Comparison of ENCODE assay signal across 26 mouse cellular contexts in genomic region chr11:6834636-6835035, GRCm38 (mm10). TPM values are rescaled to one million over a fixed set of nuclear protein-coding genes. Genes with fewer than 3 reads are reported as not detected.
A peak's percentile ranks its signal among the peaks of the same experiment; 100 is the strongest.
DNase-seq lines count a peak whose midpoint lies in the region; ATAC-seq and TF ChIP-seq lines count a peak whose summit lies in the region.
"Had no signal": no experiment of that assay in that cellular context is flagged by ENCODE, and none has a peak within 500 bp of the region (broad histone marks: within the 10 kb centered on the region; RNA-seq: fewer than 3 reads in every experiment).

No protein-coding gene starts in this region.

- no peaks in the 10 kb centered on the region for H3K4me1 ChIP-seq in forebrain, postnatal 0 days (ENCODE audit: insufficient read depth)
- no peaks in the 10 kb centered on the region for H3K4me1 ChIP-seq in forebrain, embryonic 10.5 days
- H3K4me1 ChIP-seq in cortical plate, adult 2 months (ENCODE audit: control insufficient read depth, insufficient read depth, low read length) = no peaks in the 10 kb centered on the region
- H3K4me1 ChIP-seq: embryonic facial prominence, embryonic 10.5 days; embryonic facial prominence, embryonic 12.5 days; forebrain, embryonic 12.5 days; forebrain, embryonic 15.5 days had no signal

- 0 out of 2 replicates have a peak overlapping the region, but pooled peaks have one; percentile 15 for H3K27ac ChIP-seq in forebrain, postnatal 0 days (ENCODE audit: low read depth, low read length)
- H3K27ac ChIP-seq in forebrain, embryonic 10.5 days = no peak overlapping the region
- no peak overlapping the region for H3K27ac ChIP-seq in cortical plate, adult 2 months (ENCODE audit: insufficient read depth, low read length)
- H3K27ac ChIP-seq: embryonic facial prominence, embryonic 10.5 days; embryonic facial prominence, embryonic 12.5 days; forebrain, embryonic 12.5 days; forebrain, embryonic 15.5 days had no signal

- H3K36me3 ChIP-seq in forebrain, postnatal 0 days (ENCODE audit: insufficient read depth) = no peaks in the 10 kb centered on the region
- H3K36me3 ChIP-seq in forebrain, embryonic 10.5 days (replicated peaks) = no peaks in the 10 kb centered on the region
- H3K36me3 ChIP-seq: embryonic facial prominence, embryonic 10.5 days; embryonic facial prominence, embryonic 12.5 days; forebrain, embryonic 12.5 days; forebrain, embryonic 15.5 days had no signal

- peak; percentile 73; the same call in 1 of the 2 replicates for ATAC-seq in forebrain, postnatal 0 days
- ATAC-seq: forebrain, embryonic 15.5 days had no signal

- H3K4me3 ChIP-seq in forebrain, postnatal 0 days (ENCODE audit: low read depth, low read length) = no peak overlapping the region
- no peak overlapping the region for H3K4me3 ChIP-seq in forebrain, embryonic 10.5 days
- H3K4me3 ChIP-seq in cortical plate, adult 2 months (ENCODE audit: insufficient read depth, low read length) = 0 out of 2 replicates have a peak overlapping the region, but pooled peaks have one; percentile 15
- H3K4me3 ChIP-seq: embryonic facial prominence, embryonic 10.5 days; embryonic facial prominence, embryonic 12.5 days; forebrain, embryonic 12.5 days; forebrain, embryonic 15.5 days had no signal

- peak; percentile 34 for DNase-seq in forebrain, postnatal 0 days
- no peak for DNase-seq in forebrain, embryonic 10.5 days (ENCODE audit: extremely low spot score, low spot score)
- peak; percentile 70 for DNase-seq in heart, adult 11 months
- DNase-seq in heart, adult 8-10 months (ENCODE audit: low spot score) = no peak
- DNase-seq in yolk sac, embryonic 10.5 days (ENCODE audit: low spot score) = no peak
- DNase-seq: adrenal gland, adult 2 months; adrenal gland, postnatal 10 days; adrenal gland, postnatal 25 days; cerebellum, adult 11 months; cerebellum, adult 18-20 months; cerebellum, adult 8-10 months; cerebellum, adult 9-11 months; cerebellum, postnatal 14 days; cerebellum, postnatal 36 days had no signal

- no peak for TF ChIP-seq POLR2A in cortical plate, adult 2 months (IDR thresholded peaks at IDR 0.05; ENCODE audit: extremely low read depth, insufficient read depth, low read length)

- no peaks in the 10 kb centered on the region for H3K27me3 ChIP-seq in forebrain, postnatal 0 days (ENCODE audit: insufficient read depth, low read length)
- H3K27me3 ChIP-seq in forebrain, embryonic 10.5 days (ENCODE audit: poor library complexity, severe bottlenecking) = no peaks in the 10 kb centered on the region
- H3K27me3 ChIP-seq: embryonic facial prominence, embryonic 12.5 days; forebrain, embryonic 12.5 days; forebrain, embryonic 15.5 days had no signal

- no peak for TF ChIP-seq CTCF in forebrain, postnatal 0 days (IDR thresholded peaks at IDR 0.05; ENCODE audit: low read depth)
- TF ChIP-seq CTCF in cortical plate, adult 2 months (IDR thresholded peaks at IDR 0.05; ENCODE audit: extremely low read depth, insufficient read depth, low read length) = no peak

- no peak overlapping the region for H3K4me2 ChIP-seq in forebrain, postnatal 0 days (ENCODE audit: low read depth)
- H3K4me2 ChIP-seq: embryonic facial prominence, embryonic 12.5 days; forebrain, embryonic 12.5 days; forebrain, embryonic 15.5 days had no signal

- no peak overlapping the region for H3K9ac ChIP-seq in forebrain, postnatal 0 days
- H3K9ac ChIP-seq: embryonic facial prominence, embryonic 12.5 days; forebrain, embryonic 12.5 days; forebrain, embryonic 15.5 days had no signal

- WGBS in forebrain, postnatal 0 days = 53% methylated on average over 13 of the region's 13 CpGs
- 69% methylated on average over 13 of the region's 13 CpGs for WGBS in forebrain, embryonic 10.5 days

- no peaks in the 10 kb centered on the region for H3K9me3 ChIP-seq in forebrain, postnatal 0 days (ENCODE audit: low read length)
- no peaks in the 10 kb centered on the region for H3K9me3 ChIP-seq in forebrain, embryonic 10.5 days
- H3K9me3 ChIP-seq: embryonic facial prominence, embryonic 10.5 days; embryonic facial prominence, embryonic 12.5 days; forebrain, embryonic 12.5 days; forebrain, embryonic 15.5 days had no signal

RNA-seq across cellular contexts. Expression of gene Gm11983, which starts 2.8 kb away (rescaled TPM):
- not detected in 2 replicates for total RNA-seq in forebrain, postnatal 0 days (2014; rRNA removed)
- polyA plus RNA-seq in forebrain, postnatal 0 days (2015; fragmentation: Nextera tagmentation; extraction: Ambion mirVana) = not detected in 2 replicates
- not detected in 2 replicates for polyA plus RNA-seq in forebrain, embryonic 10.5 days (2016; fragmentation: Nextera tagmentation; extraction: Ambion mirVana)
- total RNA-seq in heart, adult 8-10 months (2022) = not detected
- polyA plus RNA-seq in cortical plate, adult 2 months (2012; rRNA removed) = 0.08 TPM in 1 of 2 replicates, not detected in the other
- total RNA-seq: adrenal gland, adult 2 months; adrenal gland, postnatal 10 days; adrenal gland, postnatal 25 days; adrenal gland, postnatal 4 days; common myeloid progenitor, adult 5-6 weeks; ES-E14; MEL had no signal
- polyA plus RNA-seq: adrenal gland, adult 2 months; brain, embryonic 14.5 days; C2C12; embryonic facial prominence, embryonic 10.5 days; embryonic facial prominence, embryonic 12.5 days; embryonic facial prominence, embryonic 14.5 days; forebrain, embryonic 12.5 days; forebrain, embryonic 15.5 days had no signal

Comparison
In these comparisons a context has a peak if more than half of its experiments do, and no peak if none do; other contexts are left out.
1. DNase-seq: peak in forebrain, postnatal 0 days (single experiment) and heart, adult 11 months (single experiment); none in forebrain, embryonic 10.5 days (single experiment), heart, adult 8-10 months (single experiment) and yolk sac, embryonic 10.5 days (single experiment).